In genomic region chr17:93202165-93203075, GRCm38 (mm10) we compare ENCODE assay signal across 8 mouse cellular contexts. TPM values are rescaled to one million over a fixed set of nuclear protein-coding genes. Genes with fewer than 3 reads are reported as not detected.
DNase-seq lines count a peak whose midpoint lies in the region; ATAC-seq and TF ChIP-seq lines count a peak whose summit lies in the region.

No protein-coding gene starts in this region.

- H3K9me3 ChIP-seq in E14TG2a.4 (ENCODE audit: low read length): no peaks in the 10 kb centered on the region
- no peaks in the 10 kb centered on the region for H3K9me3 ChIP-seq in forebrain, embryonic 12.5 days
- no peaks in the 10 kb centered on the region for H3K9me3 ChIP-seq in limb, embryonic 10.5 days (replicated peaks)

- H3K4me2 ChIP-seq in forebrain, embryonic 12.5 days: peak overlapping the region; percentile 68

- peak overlapping the region; percentile 40; the same call in 1 of the 2 replicates for H3K9ac ChIP-seq in forebrain, embryonic 12.5 days

- peaks cover 45% of the 10 kb centered on the region for H3K4me1 ChIP-seq in E14TG2a.4 (replicated peaks; ENCODE audit: low read depth, low read length)
- peaks cover 35% of the 10 kb centered on the region for H3K4me1 ChIP-seq in forebrain, embryonic 12.5 days
- peaks cover 28% of the 10 kb centered on the region for H3K4me1 ChIP-seq in limb, embryonic 10.5 days

- WGBS in forebrain, embryonic 12.5 days: under 1% methylated on average over 44 of the region's 44 CpGs
- WGBS in limb, embryonic 10.5 days: under 1% methylated on average over 44 of the region's 44 CpGs

- no peaks in the 10 kb centered on the region for H3K36me3 ChIP-seq in E14TG2a.4 (ENCODE audit: insufficient read depth, low read length)
- no peaks in the 10 kb centered on the region for H3K36me3 ChIP-seq in forebrain, embryonic 12.5 days (replicated peaks)
- H3K36me3 ChIP-seq in limb, embryonic 10.5 days: no peaks in the 10 kb centered on the region

- ATAC-seq in forebrain, embryonic 12.5 days (ENCODE audit: low FRiP score): peak; percentile 59

- peaks cover 67% of the 10 kb centered on the region for H3K27me3 ChIP-seq in E14TG2a.4 (ENCODE audit: insufficient read depth, low read length)
- peaks cover 71% of the 10 kb centered on the region for H3K27me3 ChIP-seq in forebrain, embryonic 12.5 days
- peaks cover 87% of the 10 kb centered on the region for H3K27me3 ChIP-seq in limb, embryonic 10.5 days (ENCODE audit: low read depth, poor library complexity, severe bottlenecking)

- peak; percentile 9 to 28 for DNase-seq in cerebellum, postnatal 14 days
- no peak for DNase-seq in cerebellum, adult 11-12 months
- DNase-seq in limb, embryonic 10.5 days (ENCODE audit: low spot score): peak; percentile 74
- DNase-seq in right cerebral cortex, adult 18-20 months: peak; percentile 24
- no peak for DNase-seq in thymus, adult 18-20 months
- no peak for DNase-seq in ovary, postnatal 10 days (ENCODE audit: low spot score)

- 0 out of 2 replicates have a peak overlapping the region, but pooled peaks have one; percentile 36 for H3K27ac ChIP-seq in forebrain, embryonic 12.5 days
- no peak overlapping the region for H3K27ac ChIP-seq in limb, embryonic 10.5 days

- H3K4me3 ChIP-seq in E14TG2a.4 (replicated peaks; ENCODE audit: low read length): peak overlapping the region; percentile 68
- H3K4me3 ChIP-seq in forebrain, embryonic 12.5 days (replicated peaks): peak overlapping the region; percentile 39
- H3K4me3 ChIP-seq in limb, embryonic 10.5 days: peak overlapping the region; percentile 47

- no peak for TF ChIP-seq CTCF in E14TG2a.4 (conservative IDR thresholded peaks at IDR 0.05; ENCODE audit: low read length)

RNA-seq across cellular contexts. Expression of gene Adcyap1, which starts 3.6 kb away (rescaled TPM):
- polyA plus RNA-seq in forebrain, embryonic 12.5 days (2016; fragmentation: Nextera tagmentation; extraction: Ambion mirVana): 6.8 and 7.9 TPM in 2 replicates
- not detected in 2 replicates for polyA plus RNA-seq in limb, embryonic 10.5 days (2016; fragmentation: Nextera tagmentation; extraction: Ambion mirVana)

Comparison
In these comparisons a context has a peak if more than half of its experiments do, and no peak if none do; other contexts are left out.
1. DNase-seq: peak in cerebellum, postnatal 14 days (2 of 2), limb, embryonic 10.5 days (single experiment) and right cerebral cortex, adult 18-20 months (single experiment); none in cerebellum, adult 11-12 months (single experiment), thymus, adult 18-20 months (0 of 2) and ovary, postnatal 10 days (single experiment).
2. Peak in every context shown above with its lines, with median percentiles within 50 percentile points of each other: H3K4me3 ChIP-seq.